Mouse (Mus musculus) layer of hippocampus, adult 11-12 months (tissue): ENCODE measurements around the gene Cphx2.
"Not testable (repeated sequence)": the region's sequence is repeated elsewhere in the genome, so short reads cannot be mapped to it uniquely, and the experiment has no call there.

ENCODE experiments used
- DNase-seq: peaks from one replicate; pipeline ENCODE4 v3.0.0; 2022; ENCODE audit warnings: low spot score

Cphx2 gene

GRCm38 (mm10) chr14:26081216-26081615 is at the start of gene Cphx2:
TSS of gene Cphx2 (plus strand) at chr14:26081516.
- not testable (repeated sequence) for DNase-seq

DNA sequence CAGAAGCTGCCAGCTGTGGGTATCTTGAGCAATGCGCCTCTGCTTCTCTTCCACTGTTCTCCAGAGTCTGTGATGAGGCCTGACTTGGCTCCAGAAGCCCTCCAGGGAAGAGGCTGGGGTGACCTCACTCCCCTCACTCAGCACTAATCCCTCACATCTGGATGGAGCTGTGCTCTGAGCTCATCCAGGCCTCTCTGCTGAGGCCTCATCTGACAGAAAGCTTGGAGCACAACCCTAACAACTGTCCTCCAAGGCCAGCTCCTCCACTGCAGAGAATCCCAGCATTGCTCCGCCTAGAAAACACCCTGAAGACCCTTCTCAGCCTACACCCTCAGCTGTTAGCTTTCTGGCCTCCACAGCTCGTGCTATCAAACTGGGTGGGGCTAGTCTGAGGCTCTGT is 47.0 kb upstream of the Cphx2 start:
- DNase-seq: not testable (repeated sequence)

- not testable (repeated sequence) for DNase-seq
Observed at GRCm38 (mm10) chr14:26035439-26035838, 45.9 kb upstream of the Cphx2 start.

DNA sequence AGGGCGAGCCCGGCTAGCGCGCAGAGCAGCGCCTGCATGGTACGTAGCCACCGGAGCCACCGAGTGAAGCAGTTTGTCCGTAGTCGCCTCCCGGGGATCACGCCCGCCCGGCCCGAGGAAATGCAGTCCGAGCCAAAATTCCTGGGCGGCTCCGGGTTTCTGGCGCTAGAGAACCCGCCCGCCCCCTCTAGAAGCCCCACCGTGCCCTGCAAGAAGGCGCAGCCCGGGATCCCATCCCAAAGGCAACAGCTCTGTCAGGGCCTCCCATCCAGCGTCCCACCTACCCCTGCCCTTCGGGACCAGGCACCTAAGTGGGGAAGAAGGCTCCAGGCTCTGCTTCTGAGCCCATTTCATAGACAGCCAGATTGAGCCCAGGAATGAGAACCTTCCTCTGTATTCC is 38.7 kb upstream of the Cphx2 start, which contains the start of gene Gm9780:
Gm9780 (minus strand) TSS at position 101 of the 400 bp plus-strand sequence.
- DNase-seq: not testable (repeated sequence)

- DNase-seq: not testable (repeated sequence)
Observed at GRCm38 (mm10) chr14:26045007-26045406, 36.3 kb upstream of the Cphx2 start.

DNA sequence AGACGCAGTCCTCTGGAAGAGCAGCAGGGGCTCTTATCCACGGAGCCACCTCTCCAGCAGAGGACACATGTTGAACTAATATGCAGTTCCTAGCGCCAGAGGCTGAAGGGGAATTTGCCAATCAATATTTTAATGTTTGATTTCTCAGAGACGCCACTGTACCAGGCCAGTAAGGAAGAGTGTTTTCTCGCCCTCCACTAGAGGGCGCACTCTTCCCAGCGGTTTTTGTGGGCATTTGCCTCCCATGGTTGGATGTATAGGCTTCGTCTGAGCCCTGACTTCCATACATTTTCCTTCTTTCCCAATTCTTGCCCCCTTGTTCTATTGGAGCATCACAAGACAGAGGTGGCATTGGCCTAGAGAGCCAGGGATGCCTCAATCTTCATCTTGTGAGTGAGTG is 34.3 kb upstream of the Cphx2 start:
- not testable (repeated sequence) for DNase-seq

DNA sequence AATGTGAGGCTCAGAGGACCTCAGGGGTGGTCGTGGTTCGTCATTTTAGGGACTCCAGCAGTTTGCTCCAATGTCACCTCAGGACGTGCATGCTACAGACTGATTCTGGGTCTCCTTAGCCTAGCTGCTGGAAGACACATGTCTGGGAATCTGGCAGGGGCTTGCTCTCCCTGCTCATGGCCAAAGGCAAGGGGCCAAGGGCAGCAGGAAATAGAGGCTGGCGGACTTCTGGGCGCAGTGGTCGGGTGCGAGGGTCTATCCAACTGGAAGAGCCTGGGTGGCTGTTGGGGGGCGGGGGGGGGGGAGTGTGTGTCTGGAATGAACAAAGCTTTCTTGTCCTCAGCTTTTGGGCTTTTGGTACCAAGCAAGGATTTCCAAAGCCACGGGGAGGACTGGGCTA is 32.5 kb upstream of the Cphx2 start:
- not testable (repeated sequence) for DNase-seq

GRCm38 (mm10) chr14:26058184-26058583 is 23.1 kb upstream of the Cphx2 start:
- not testable (repeated sequence) for DNase-seq

GRCm38 (mm10) chr14:26059362-26059761 is 22.0 kb upstream of the Cphx2 start:
- DNase-seq: not testable (repeated sequence)

DNA sequence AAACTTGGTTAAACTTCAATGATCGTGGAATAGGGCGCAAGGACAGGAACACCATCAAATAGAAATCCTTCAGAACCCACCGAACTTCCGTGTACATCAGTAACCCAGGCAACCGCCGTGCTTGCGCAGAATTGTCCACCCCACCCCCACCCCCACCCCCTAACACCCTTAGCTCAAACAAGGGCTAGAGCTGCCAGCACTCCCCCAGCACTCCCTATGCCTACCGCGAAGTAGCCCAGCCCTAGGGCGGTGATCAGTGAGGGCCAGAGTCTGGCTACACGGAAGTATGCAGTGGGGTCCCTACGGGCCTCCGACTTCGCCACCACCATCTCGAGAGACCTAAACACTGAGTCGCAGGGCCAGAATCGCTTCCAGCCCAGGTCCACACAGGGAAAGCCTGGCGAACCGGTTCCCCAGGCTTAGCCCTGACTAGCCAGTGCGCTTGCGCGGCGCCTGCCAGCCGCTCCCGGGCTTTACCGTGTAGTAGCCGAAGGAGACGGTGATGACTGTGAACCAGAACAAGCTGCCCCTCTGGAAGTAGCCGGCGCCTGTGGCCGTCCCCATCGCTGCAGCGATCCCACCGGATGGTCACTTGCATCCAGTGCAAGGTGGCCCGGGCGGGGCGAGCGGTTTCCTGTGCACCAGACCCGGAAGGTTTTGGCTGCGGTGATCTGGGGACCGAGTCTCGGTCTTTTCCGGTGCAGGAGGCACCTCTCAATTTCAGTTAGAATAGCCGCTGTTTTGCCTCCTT is 14.6 kb upstream of the Cphx2 start:
- not testable (repeated sequence) for DNase-seq

DNA sequence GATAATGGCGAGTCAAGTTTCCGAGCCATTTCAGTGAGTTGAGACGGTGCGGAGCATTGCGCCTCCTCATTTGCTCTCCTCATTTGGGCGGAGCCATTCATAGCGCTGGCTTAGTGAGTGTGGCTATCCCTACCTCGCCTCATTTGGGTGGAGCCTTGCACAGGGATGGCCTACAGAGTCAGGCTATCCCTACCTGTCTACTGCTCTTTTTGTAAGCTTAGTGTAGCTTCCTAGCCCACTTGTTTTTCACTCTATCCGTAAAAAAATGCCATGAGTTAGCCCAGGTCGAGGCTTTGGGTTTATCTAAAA is 14.0 kb upstream of the Cphx2 start, which contains the start of gene Tmem254c:
Tmem254c (minus strand) TSS at position 31 of the 309 bp plus-strand sequence.
- DNase-seq: not testable (repeated sequence)

DNA sequence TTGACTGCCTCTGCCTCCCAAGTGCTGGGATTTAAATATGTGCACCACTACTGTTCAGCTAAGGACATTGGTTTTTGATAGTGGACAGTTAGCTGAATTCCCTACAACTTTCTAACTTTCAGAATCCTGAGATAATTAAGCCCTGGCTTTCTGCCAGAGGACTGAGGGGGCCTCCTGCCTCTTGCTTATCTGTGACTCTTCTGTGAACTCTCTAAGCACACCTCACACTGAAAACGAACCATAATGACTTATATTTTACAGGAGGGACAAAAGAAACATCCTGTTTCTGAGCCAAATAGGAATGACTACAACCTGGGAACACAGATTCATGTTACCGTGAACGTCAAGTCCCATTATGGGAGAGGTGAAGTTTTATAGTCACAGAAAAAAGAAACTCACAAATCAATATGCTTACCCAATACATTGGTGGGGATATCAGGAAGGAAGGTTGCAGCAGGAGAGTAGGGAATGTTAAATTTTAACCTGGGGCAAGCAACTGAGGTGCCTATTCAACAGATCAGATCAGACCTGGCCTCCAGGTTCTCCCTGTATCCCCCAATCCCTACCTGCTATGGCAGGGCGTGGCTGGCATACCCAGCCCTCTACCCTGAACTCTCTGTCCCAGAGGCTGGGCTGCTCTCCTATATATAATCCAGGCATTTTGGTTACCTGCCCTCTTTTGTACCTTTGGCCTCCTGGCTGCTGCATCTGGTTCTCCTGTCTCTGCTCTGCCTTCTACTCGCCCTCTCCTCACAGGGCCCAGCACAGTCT is 4.5 kb upstream of the Cphx2 start:
- not testable (repeated sequence) for DNase-seq

DNA sequence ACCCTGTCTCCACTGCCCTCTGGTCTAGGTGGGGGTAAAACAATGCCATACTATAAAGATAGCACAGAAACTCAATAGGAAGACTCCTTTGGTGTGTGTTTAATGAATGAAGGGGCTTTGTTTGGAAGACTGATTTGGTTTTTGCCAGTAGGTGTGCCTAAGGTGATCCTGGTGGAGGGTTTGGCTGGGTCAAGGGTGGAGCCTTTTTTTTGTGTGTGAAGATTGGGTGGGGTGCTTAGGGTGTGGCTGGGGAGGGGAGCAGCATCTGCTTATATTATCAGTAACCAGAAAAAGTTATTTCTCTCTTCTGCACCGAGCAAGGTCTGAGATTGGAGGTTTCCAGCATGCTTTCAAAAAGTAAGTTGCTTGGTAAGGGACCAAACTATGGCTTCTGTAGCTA is 681 bp downstream of the Cphx2 start, which contains the start of gene Cphx3:
Cphx3 (plus strand) TSS at position 301 of the 400 bp plus-strand sequence.
- not testable (repeated sequence) for DNase-seq

DNA sequence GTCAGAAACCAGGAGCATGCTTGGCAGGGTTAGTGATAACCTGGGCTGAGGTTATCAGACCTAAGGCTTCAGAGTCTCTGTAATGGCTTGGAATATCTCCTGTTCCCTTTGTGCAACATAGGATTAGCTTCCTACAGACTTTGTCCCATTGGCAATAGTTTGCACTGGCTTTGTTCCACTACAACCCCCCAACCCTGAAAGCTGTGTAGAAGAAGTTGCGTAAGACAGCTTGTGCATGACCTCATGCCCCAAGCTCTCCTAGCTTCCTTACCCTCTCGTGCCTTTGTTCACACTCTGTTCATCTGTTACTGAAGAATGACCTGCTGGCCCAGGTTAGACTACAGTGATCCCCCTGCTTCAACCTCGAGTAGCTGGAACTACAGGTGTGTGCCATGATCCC is 16.3 kb downstream of the Cphx2 start:
- not testable (repeated sequence) for DNase-seq

GRCm38 (mm10) chr14:26118150-26118549 is 36.8 kb downstream of the Cphx2 start, which contains the start of gene Duxbl2:
TSS of gene Duxbl2 (plus strand) at chr14:26118349.
- DNase-seq: not testable (repeated sequence)

GRCm38 (mm10) chr14:26118550-26119000 is 37.3 kb downstream of the Cphx2 start:
- DNase-seq: not testable (repeated sequence)

DNA sequence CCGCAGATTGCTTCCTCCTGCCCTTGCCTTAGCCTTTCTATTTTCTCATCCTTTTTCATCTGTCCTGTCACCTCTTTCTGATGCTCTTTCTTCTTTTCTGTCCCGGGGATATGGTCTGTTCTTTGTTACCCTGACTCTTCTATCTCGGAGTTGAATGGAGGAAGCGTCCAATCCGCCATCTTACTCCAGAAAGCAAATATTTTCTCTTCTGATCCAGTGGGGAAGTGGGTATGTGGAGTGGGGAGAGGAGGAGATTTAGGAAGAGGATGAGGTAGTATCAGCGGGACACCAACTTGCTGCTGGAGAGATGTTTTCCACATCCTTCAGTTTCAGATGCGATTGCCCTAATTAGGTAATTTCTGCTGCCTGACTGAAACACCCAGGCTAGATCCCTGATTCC is 37.8 kb downstream of the Cphx2 start:
- DNase-seq: not testable (repeated sequence)
